Mouse (Mus musculus) macrophage (primary cell): ENCODE data around the gene Asap2. TPM values are rescaled to one million over a fixed set of nuclear protein-coding genes. Genes with fewer than 3 reads are reported as not detected.
"Not testable (repeated sequence)": the region's sequence is repeated elsewhere in the genome, so short reads cannot be mapped to it uniquely, and the experiment has no call there.

Experiments used
- H3K27ac ChIP-seq: fragments of 350-480 bp; formaldehyde crosslinking; 2 replicates; pipeline ENCODE4 v1.9.0; 2021
- H3K36me3 ChIP-seq: fragments of 350-480 bp; formaldehyde crosslinking; 2 replicates; pipeline ENCODE4 v1.9.0; 2021; ENCODE audit errors: inconsistent target
- H3K4me3 ChIP-seq: fragments of 350-480 bp; formaldehyde crosslinking; 2 replicates; pipeline ENCODE4 v1.9.0; 2021; ENCODE audit errors: inconsistent target
- H3K79me2 ChIP-seq: fragments of 350-480 bp; formaldehyde crosslinking; 2 replicates; pipeline ENCODE4 v1.9.0; 2021; ENCODE audit errors: inconsistent target
- whole genome bisulfite sequencing: methylation state at CpG from one replicate; pipeline ENCODE4 v1.1.7; 2026; ENCODE audit warnings: inconsistent platforms; ENCODE audit not compliant: missing documents; 5-methylcytosine and 5-hydroxymethylcytosine counted together
- polyA plus RNA-seq: library from polyadenylated mRNA; stranded (reverse); fragments of 250-400 nt; gene quantifications from 3 replicates; pipeline ENCODE4 v1.2.4, GENCODE M21; 2018; ENCODE audit warnings: inconsistent platforms
- total RNA-seq, 78 experiments: library from RNA; depleted of rRNA; stranded (reverse); fragments of 250-400 nt; gene quantifications; 1 replicate in 9 of 78; 2 replicates in 24 of 78; 3 replicates in 43 of 78; 4 replicates in 2 of 78; pipeline ENCODE4 v1.2.4; 2018; ENCODE audit warnings: inconsistent platforms in 56 of 78

The Asap2 gene
- 1 to 10 TPM in 24 of 26 experiments, under 1 TPM in 2; 0.86 to 7.0 (median 2.5) TPM for total RNA-seq (2018; cell fraction: chromatin; rRNA removed)
- total RNA-seq (2018; cell fraction: cytosol; rRNA removed), result 1 to 10 TPM in 6 of 26 experiments, under 1 TPM in 20; 0.26 to 1.3 (median 0.72) TPM
- 1 to 10 TPM in 15 of 26 experiments, under 1 TPM in 11; 0.12 to 7.9 (median 1.1) TPM for total RNA-seq (2018; cell fraction: nucleus; rRNA removed)
- 0.40 to 3.3 TPM (median 0.90 TPM) in 3 replicates for polyA plus RNA-seq

DNA sequence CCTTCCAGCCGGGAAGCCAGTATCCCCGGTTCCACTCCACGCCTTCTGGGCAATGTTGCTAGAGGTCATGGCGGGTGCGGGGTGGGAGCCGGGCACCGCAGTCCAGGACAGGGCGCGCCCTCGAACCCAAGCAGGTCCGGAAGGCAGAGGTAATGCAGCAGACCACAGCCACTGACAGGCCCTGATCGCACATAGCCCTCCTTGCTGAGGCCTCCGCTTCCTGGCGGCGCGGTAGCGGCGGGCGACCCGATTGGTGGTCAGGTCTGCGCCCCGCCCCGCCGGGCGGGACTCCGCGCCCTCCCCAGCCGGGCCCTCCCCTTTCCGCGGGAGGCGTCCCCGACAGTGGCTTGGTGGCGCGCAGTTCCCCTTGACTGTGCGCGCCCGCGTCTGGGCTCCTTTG lies at the start of gene Asap2:
Gene Asap2 (plus strand): TSS at position 328 of the 400 bp plus-strand sequence.
- not testable (repeated sequence) for H3K27ac ChIP-seq, H3K4me3 ChIP-seq, H3K79me2 ChIP-seq, H3K36me3 ChIP-seq
- WGBS, result 0% methylated on average over 9 of the region's 38 CpGs

DNA sequence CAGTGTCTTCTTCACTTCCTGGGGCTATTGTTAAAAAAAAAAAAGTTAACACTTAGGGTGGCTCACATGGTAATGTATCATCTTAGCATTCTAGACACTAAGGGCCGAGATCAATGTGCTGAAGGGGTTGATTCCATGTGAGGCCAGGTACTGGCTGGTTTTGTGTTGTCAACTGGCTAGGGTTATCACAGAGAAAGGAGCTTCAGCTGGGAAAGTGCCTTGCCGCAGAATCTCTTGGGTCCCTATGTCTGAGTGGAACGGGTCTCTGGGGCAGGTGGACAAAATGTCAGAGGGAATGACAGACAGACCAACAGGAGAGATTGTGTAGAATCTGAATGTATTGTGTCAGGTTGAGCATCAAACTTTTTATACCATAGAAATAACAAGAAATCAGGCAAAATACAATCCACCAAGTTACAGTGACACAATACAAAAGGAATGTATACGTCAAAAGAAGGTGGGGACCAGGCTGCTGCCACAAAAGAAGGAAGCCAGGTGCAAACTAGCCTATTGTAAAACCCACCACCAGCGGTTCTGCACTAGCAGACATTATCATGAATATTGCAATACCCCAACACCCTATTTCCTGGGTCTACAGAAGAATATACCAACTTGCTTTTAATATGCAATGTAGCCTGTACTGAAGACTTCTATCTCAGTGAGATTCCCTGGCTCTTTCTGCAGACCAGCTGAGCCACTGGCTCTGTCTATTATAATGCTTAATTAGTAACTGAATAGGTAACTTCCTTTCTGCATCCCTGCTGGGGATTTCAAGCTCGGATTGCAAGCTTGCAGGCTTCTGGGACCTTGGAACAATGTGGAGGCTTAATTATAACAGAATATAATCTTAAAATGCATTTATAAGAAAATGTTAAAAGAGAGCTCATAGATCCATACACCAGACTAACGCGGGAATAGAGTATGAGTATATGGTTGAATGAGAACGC lies 42.9 kb upstream of the Asap2 start:
- not testable (repeated sequence) for H3K4me3 ChIP-seq, H3K36me3 ChIP-seq, H3K27ac ChIP-seq, H3K79me2 ChIP-seq
- WGBS, result 90% methylated on average over 6 of the region's 9 CpGs

DNA sequence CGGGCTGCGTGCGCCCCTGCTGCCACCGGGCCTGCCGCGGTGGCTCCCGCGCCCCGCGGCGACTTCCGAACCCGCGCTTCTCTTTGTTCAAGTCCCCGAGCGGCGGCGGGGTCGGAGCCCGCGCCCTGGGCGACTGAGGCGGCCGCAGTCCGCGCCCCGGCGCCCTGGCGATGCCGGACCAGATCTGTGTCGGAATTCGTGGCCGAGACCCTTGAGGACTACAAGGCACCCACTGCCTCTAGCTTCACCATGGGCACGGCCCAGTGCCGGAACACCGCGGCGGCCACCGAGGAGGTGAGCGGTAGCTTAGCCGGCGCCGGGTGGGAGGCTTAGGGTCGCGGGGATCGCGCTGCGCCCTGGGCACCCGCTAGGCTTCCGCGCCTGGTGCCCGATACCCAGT lies 320 bp downstream of the Asap2 start:
- not testable (repeated sequence) for H3K36me3 ChIP-seq, H3K27ac ChIP-seq, H3K79me2 ChIP-seq, H3K4me3 ChIP-seq
- 2% methylated on average over 31 of the region's 52 CpGs for WGBS

DNA sequence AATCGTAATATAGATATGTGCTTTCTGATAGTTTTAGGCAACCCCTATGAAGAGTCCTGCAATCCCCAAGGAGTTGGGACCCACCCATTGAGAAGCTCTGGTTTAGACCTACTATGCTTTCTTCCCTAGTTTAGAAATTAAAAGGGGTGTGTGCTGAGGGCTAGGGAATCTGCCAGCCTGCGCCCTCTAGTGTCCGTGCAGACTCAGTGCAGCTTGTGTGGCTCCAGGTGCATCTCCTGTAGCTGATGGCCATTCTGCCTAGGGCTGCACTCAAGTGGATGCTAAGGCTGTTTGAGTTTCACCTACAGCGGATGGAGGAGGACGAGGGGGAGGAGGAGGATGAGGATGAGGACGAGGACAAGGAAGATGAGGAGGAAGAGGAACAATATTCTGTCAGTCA lies 40.6 kb downstream of the Asap2 start:
- not testable (repeated sequence) for H3K36me3 ChIP-seq, H3K4me3 ChIP-seq, H3K27ac ChIP-seq, H3K79me2 ChIP-seq
- 67% methylated on average over 3 of the region's 6 CpGs for WGBS

DNA sequence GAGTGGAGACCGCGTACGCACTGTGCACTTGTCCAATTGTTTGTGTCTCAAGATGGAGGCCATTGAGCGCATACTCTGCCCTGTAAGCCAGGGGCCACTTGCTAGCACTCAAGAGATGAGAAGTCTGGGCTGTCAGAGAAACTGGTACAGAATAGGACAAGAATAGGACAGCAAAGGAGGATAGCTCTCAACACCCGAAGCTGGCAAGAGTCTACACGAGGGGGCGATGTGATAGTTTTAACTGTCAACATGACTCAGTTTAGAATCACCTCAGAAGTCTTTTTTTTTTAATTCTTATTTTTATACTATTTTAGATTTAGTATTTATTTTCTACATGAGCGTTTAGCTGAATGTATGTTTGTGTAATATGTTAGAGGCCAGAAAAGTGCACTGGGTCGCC lies 56.5 kb downstream of the Asap2 start:
- H3K79me2 ChIP-seq, H3K36me3 ChIP-seq, H3K27ac ChIP-seq, H3K4me3 ChIP-seq: not testable (repeated sequence)
- 97% methylated on average over 7 of the region's 9 CpGs for WGBS

DNA sequence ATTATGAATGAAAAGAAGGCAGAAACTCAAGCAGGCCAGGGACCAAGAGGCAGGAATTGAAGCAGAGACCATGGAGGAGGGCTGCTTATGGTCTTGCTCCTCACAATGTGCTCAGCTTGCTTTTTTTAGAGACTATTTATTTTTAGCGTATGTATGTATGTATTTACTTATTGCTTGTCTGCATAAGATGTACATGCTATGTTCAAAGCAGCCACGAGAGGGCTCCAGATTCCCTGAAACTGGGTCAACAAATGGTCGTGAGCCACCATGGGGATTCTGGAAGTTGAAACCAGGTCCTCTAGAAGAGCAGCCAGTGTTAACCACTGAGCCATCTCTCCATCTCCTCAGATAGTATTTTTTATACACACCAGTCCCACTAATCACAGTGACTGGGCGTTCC lies 85.5 kb downstream of the Asap2 start:
- H3K36me3 ChIP-seq, H3K4me3 ChIP-seq, H3K79me2 ChIP-seq, H3K27ac ChIP-seq: not testable (repeated sequence)
- WGBS, result 8% methylated on average over 3 of the region's 4 CpGs

DNA sequence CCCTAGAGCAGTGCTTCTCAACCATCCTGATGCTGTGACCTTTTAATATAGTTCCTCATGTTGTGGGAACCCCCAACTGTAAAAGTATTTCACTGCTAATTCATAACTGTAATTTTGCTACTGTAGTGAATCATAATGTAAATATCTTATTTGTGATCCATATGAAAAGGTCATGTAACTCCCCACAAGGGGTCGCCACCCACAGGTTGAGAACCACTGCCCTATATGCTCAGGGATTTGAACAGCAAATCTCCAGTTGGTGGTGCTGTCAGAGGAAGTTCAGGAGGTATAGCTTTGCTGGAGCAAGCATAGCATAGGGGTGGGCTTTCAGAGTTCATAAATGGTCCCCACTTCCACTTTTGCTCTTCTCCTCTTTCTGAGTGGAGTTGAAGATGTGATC lies 99.9 kb downstream of the Asap2 start:
- not testable (repeated sequence) for H3K79me2 ChIP-seq, H3K4me3 ChIP-seq, H3K27ac ChIP-seq, H3K36me3 ChIP-seq
- 33% methylated on average over 1 of the region's 1 CpGs for WGBS

DNA sequence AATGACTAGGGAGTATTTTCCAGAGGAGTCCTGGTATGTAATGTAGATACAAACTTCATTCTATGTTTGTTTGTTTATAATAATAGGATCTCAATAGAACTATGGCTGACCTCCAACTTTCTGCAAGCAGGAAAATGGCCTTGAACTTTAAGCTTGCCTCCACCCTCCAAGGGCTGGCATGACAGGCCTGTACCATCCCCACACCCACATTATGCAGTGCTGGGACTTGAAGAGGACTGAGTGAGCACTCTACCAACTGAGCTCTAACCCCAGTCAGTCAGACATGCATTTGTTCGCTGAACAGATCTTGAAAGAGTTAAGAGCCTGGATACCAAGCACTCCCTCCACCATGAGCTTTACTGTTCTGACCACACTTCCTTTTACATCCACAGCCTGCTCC lies 102.2 kb downstream of the Asap2 start:
- not testable (repeated sequence) for H3K27ac ChIP-seq, H3K79me2 ChIP-seq, H3K4me3 ChIP-seq, H3K36me3 ChIP-seq
- no CpG with 5 or more reads among the region's 1 CpGs for WGBS

DNA sequence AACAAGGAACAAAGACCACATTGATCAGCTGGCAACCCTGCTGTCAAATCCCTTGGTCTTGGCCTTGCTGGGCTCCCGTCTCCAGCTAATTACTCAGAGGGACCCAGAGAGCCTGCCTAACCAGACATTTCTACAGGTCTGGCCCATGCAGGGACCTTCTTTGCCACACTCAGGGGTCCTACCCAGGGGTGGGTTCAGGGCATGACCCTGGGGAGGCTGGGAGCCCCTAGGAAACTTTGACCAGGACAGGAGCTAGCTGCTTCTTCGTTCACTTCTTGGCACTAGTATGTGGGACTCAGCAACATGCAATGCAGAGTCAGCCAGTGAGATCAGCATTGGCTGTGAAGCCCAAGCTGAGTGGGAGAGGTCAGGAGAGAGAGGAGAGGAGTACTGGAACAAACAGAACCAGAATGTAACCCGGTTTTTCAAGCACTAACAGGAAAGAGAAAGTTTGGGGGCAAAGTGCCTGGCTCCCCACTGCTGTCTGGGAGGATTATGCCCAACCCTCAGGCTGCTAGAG lies 107.6 kb downstream of the Asap2 start:
- not testable (repeated sequence) for H3K27ac ChIP-seq, H3K4me3 ChIP-seq, H3K79me2 ChIP-seq, H3K36me3 ChIP-seq
- WGBS, result 53% methylated on average over 2 of the region's 3 CpGs

DNA sequence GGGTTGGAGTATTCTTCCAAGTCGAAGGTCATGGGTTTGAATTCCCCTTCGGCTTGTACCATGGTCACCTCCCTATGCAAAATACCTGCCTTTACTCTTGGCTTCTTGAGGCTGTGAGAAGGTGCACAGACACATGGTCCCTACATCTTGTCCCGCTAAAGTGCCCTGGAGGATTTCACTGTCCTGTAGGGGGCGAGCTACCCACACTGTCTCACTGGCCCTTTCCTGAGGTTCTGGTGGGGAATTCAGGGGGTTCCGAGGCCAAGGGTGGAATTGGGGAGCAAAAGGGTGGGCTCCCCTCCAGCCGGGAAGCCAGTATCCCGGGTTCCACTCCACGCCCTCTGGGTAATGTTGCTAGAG lies 120.8 kb downstream of the Asap2 start:
- WGBS, result 1% methylated on average over 8 of the region's 8 CpGs

DNA sequence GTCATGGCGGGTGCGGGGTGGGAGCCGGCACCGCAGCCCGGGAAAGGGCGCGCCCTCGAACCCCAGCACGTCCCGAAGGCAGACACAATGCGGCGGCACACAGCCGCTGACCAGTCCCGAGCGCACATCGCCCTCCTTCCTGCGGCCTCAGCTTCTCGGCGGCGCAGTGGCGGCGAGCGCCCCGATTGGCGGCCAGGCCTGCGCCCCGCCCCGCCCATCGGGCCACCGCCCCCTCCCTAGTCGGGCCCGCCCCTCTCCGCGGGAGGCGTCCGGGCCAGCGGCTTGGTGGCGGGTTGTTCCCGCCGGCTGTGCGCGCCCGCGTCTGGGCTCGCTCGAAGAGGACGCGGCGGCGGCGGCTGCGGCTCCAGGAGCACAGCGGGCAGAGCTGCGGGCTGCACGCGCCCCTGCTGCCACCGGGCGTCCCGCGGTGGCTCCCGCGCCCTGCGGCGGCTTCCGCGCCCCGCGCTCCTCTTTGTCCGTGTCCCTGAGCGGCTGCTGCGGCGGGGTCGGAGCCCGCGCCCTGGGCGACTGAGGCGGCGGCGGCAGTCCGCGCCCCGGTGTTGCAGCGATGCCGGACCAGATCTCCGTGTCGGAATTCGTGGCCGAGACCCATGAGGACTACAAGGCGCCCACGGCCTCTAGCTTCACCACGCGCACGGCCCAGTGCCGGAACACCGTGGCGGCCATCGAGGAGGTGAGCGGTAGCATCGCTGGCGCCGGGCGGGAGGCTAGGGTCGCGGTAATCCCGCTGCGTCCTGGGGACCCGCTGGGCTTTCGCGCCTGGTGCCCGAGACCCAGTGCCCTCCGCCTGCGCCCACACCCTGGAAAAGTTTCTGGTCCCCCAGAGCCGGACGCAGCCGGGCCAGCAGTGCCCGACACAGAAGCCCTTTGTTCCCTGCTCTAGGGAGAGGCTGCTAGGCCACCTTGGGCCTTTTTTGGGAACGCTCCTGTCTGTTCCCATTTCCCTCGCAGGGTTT lies 121.5 kb downstream of the Asap2 start:
- Histone ChIP-seq H3K4me3 (peak overlapping the region; percentile 14; the same call in 1 of the 2 replicates), H3K36me3 (no peaks in the 10 kb centered on the region), H3K79me2 (no peaks in the 10 kb centered on the region), H3K27ac (no peak overlapping the region)
- under 1% methylated on average over 98 of the region's 118 CpGs for WGBS

More for the DNA sequence above, 120.8 kb downstream of the Asap2 start:
- H3K27ac ChIP-seq, H3K36me3 ChIP-seq, H3K4me3 ChIP-seq, H3K79me2 ChIP-seq: not testable (repeated sequence)

DNA sequence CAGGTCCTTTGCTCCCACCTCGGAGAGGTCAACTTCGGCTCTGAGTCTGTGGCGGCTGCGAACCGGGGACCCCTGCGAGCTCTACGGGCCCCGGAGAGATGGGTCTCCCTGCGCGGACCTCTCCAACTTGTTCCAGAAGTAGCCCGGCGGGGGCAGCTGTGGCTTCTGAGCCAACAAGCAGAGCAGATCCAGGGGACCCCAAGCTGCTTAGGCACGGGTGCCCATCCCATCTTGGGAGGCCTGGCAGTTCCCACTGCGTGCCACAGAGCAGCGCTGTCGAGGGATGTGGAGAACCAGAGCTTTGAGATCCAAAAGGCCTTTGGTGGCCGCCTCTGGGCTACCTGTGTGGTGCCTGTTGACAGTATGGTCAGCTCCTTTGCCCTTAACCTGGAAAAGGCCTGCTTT lies 122.2 kb downstream of the Asap2 start:
- Histone ChIP-seq H3K27ac (no peak overlapping the region), H3K4me3 (peak overlapping the region; percentile 14; the same call in 1 of the 2 replicates), H3K79me2 (no peaks in the 10 kb centered on the region), H3K36me3 (no peaks in the 10 kb centered on the region)
- 6% methylated on average over 17 of the region's 17 CpGs for WGBS

DNA sequence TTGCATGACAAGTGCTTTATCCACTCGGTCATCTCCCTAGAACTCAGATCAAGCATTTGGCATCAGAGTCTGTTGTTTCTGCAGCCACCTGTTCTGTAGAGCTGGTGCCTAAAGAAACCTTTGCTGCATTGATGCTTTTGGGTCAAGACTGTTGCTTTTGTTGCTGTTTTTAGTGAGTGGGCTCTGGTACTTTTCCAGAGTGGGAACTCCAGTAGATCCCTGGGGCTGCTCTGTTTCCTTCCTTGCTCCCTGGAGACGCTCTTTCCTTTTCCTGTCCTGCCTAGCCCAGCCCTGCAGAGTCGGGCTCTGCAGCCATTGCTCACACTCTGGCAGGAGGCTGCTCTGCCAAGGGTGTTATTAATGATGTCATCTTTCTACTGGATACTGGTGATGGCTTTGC lies 129.2 kb downstream of the Asap2 start:
- H3K27ac ChIP-seq, result no peak overlapping the region
- no peaks in the 10 kb centered on the region for H3K36me3 ChIP-seq
- no peaks in the 10 kb centered on the region for H3K79me2 ChIP-seq
- no peak overlapping the region for H3K4me3 ChIP-seq
- WGBS, result 86% methylated on average over 3 of the region's 3 CpGs

DNA sequence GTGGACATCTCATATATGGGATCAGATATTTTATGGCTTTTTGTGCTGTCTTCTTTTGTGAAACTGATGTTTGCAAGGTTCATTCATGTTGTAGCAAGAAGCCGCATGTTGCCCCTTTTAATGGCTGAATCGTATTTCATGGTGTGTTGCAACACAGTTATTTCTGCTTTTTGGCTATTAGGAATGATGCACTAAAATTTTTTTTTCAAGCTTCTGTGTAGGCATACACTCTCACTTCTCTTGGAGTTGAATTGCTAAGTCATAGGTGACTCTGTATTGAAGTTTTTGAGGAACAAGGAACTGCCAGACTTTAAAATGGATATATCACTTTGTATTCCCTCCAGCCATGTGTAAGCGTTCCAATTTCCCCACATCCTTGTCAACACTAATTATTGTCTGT lies 132.6 kb downstream of the Asap2 start:
- Histone ChIP-seq H3K36me3 (no peaks in the 10 kb centered on the region), H3K79me2 (no peaks in the 10 kb centered on the region), H3K4me3 (no peak overlapping the region), H3K27ac (no peak overlapping the region)
- WGBS, result 0% methylated on average over 2 of the region's 3 CpGs
